Mouse (Mus musculus): Measurements from ENCODE around the gene Abcd3.
"Not testable (repeated sequence)": the region's sequence is repeated elsewhere in the genome, so short reads cannot be mapped to it uniquely, and the experiment has no call there.

The Abcd3 gene

DNA sequence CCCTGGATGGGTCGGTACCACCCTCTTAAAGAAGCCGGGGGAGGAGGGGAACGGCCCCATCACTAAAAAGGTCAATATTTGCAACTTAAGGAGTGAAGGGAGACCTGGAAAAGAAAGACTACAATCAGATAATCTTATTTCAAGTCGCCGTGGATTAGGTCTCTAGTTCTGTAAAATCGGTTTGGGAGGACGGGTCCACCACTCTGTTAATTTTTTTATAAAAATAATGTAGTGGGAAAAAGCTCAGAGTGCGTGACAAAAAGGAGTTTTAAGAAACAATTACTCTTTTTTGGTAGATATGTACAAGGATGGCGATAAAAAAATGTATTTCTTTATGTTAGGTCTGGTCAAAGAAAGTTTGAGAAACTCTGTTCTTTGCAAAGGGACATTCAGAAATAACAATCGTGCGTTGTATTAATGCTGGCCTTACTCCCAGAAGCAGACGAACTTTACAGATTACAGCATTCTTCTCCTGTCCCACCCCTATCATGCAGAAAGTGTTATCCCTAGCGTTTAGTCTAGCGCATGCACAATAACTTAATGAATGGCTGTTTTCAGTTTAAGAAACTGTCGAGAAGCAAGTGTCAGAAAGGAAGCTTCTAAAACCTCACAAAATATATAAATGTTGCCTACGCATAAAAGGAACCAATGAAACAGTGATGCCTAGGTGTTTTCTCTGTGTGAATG is 590 bp upstream of the Abcd3 start:
- no peak for DNase-seq

DNA sequence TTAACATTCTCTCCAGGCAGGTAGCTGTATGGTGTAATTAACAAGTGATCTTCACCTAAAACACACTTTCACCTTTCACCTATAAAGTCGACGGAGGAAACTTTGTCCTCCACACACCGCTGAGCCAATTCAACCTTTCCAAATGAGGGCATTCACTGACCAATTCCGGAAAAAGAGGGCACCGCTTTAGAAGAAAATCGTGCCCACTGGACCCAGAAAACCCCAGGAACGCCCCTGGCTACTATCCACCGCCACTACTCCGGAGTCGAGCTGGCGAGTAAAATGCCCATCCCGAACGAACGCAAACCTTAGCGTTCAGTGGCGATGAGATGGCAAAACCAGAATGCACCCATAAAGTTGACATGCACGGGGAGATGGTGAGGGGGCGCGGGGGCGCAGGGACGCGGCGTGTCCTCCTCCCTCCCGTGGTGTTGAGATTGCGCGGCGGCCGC is 663 bp downstream of the Abcd3 start:
- no peak for DNase-seq

DNA sequence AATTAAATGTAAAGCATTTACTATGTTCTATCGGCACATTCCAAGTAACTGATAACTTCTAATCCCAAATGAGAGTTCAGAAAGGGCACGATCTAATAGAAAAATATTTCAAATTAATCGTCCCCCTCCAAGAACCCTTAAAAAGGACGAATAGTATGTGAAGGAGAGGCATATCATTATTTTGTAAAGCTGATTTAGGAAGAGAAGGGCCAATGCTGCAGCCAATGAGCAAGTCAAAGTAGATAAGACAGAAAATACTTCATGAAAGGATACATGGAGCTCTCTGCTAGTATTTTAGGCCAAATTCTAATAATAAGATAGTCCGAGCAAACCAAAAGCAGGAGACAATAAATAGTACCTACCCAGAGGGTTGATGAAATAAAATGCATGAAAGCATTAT is 1.3 kb downstream of the Abcd3 start:
- DNase-seq, result no peak

GRCm38 (mm10) chr3:121808246-121808645 is 6.9 kb downstream of the Abcd3 start:
- no peak for DNase-seq

DNA sequence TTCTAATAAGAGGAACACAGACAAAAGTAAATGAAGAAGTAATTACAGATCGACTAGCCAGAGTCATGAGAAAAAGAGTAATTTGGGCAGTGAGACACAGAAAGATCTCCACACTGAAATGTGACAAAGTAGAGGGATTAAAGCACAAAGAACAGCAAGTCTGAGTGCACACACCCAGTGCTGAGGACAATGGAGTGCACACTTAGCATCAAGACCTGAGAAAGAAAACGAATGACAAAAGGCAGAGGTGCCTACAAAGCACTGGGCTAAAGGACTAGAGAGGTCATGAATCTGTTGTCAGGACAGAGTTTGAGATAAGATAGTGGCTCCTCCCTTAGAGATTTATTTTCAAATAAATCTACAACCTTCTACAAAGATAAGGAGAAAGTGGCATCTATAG is 20.9 kb downstream of the Abcd3 start:
- no peak for DNase-seq

DNA sequence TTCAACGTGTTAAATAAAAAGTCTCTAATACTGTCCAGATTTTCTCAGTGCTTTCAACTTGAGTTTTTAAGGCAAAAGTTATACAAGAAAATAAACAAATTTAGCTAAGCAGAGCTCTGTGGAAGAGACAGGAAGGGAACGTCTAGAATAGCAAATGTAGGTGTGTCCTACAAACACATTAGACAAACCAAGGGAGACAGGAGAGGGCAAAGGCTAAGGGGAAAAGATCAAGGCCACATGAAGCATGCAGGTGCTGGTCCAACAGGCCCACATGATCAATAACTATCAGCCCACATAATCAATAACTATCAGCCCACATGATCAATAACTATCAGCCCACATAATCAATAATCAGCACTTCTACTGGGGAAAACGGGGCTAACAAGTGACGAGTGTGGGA is 22.9 kb downstream of the Abcd3 start:
- DNase-seq, result no peak

GRCm38 (mm10) chr3:121790442-121790841 is 24.7 kb downstream of the Abcd3 start:
- no peak for DNase-seq

GRCm38 (mm10) chr3:121789790-121790189 is 25.3 kb downstream of the Abcd3 start:
- DNase-seq, result no peak

- DNase-seq, result no peak
Observed at GRCm38 (mm10) chr3:121783020-121783419, 32.1 kb downstream of the Abcd3 start.

DNA sequence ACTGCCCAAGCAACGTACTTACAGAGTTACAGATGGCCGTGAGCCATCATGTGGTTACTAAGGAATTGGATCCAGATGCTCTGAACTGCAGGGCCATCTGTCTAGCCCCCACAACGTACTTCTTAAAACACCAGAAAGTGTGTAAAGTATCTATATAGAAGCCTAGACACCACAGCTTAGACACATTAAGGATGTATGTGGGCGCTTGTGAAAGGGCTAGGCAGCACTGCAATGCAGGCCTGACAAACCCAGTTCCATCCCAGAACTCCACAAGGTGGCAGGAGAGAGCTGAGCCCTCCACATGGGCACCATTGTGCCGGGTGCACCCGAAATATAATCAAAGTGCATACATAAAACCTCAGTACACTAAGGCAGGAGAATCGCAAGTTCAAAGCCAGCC is 37.2 kb downstream of the Abcd3 start:
- DNase-seq, result peak; percentile 71

DNA sequence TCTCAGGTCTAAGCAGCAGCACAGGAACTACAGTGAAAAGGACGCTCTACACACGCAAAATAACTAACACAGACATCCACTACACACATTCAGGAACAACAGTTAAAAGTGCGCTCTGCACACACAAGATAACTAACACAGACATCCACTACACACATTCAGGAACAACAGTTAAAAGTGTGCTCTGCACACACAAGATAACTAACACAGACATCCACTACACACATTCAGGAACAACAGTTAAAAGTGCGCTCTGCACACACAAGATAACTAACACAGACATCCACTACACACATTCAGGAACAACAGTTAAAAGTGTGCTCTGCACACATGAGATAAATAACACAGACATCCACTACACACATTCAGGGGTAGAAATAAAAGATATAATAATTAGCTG is 41.8 kb downstream of the Abcd3 start:
- not testable (repeated sequence) for DNase-seq

DNA sequence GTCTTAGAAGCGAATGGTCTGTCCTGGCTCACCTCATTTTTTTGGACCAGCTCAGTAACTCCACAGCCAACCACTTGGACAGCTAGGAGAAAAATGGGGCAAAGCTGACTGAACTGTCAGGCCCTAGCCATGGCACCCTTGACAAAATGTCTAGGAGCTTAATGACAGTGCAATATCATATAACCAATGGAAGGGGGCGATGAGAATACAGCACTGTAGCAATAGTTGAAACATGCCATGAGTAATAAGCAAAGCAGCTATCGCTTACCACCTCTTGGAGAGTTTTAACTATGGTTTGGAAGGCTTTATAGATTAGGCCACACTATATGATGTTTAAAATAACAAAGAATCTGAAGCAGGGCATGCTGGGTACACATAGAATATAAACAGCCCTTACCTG is 46.3 kb downstream of the Abcd3 start:
- DNase-seq, result no peak

- DNase-seq, result no peak
Observed at GRCm38 (mm10) chr3:121766818-121767217, 48.3 kb downstream of the Abcd3 start.

DNA sequence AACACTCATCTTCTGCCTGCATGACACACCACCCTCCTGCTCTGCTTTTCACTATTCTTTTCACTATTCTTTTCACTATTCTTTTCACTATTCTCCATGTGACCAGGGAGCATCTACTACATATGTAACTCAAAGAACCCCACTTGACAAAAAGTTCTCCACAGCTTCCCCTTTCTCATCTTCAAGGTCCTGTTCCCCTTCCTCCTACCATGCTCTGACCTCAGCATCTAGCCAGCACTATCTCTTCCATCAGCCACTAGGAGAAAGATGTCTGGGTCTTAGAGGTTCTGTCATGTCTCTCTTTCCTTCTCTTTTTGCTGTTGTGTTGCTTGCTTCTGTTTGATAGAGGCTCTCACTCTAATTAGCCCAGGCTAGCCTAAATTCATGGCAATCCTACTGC is 49.1 kb downstream of the Abcd3 start:
- DNase-seq, result no peak

GRCm38 (mm10) chr3:121762056-121762852 is 52.8 kb downstream of the Abcd3 start:
- no peak for DNase-seq

GRCm38 (mm10) chr3:121758373-121758772 is 56.7 kb downstream of the Abcd3 start:
- no peak for DNase-seq

DNA sequence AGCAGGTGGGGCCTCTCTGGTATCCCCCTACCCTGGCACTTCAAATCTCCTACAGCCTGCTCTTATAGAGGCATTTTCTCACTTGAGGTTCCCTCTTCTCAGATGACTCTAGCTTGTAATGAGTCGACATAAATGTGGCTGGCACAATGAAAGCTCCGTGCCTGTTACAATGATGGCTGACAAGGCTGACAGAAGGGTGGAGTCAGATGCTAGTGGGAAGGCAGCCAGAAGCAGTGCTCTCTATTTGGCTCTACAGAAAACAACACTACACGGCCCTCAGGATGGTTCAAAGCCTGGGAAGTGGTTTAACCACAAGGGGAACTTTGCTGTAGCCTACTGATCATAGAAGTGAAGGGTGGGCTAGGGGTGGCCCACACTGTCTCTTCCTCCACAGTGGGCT is 60.0 kb downstream of the Abcd3 start:
- DNase-seq, result no peak

- not testable (repeated sequence) for DNase-seq
Observed at GRCm38 (mm10) chr3:121754319-121755090, 60.6 kb downstream of the Abcd3 start.

DNA sequence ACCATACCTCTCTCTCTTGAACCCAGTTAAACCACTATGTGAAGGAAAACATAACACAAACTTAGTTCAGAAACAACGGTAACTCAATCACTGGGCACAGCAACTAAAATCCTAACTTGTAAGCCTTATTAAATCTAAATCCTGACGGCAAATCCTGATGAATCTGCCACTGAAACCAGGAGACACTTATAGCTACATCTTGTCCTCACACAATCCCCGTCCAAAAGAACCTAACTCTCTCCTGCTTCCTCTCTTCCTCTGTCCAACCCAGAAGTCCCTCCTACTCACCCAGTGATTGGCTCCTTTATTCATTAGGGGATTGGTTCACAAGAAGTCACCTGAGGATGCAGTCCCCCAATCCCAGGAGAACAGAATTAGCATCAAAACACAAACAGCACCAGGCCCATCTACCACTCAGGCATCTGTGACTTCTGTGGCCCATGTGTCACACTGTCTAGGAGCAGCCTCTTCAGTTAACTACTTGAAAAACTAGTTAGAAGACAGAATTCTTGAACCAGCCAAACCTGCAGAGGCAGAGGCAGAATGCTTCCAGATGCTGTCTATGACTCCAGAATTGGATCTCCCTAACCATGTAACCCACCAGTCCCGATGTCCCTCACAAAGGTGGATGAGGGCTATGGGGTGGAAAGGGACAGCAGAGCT is 73.8 kb downstream of the Abcd3 start:
- DNase-seq, result not testable (repeated sequence)

DNA sequence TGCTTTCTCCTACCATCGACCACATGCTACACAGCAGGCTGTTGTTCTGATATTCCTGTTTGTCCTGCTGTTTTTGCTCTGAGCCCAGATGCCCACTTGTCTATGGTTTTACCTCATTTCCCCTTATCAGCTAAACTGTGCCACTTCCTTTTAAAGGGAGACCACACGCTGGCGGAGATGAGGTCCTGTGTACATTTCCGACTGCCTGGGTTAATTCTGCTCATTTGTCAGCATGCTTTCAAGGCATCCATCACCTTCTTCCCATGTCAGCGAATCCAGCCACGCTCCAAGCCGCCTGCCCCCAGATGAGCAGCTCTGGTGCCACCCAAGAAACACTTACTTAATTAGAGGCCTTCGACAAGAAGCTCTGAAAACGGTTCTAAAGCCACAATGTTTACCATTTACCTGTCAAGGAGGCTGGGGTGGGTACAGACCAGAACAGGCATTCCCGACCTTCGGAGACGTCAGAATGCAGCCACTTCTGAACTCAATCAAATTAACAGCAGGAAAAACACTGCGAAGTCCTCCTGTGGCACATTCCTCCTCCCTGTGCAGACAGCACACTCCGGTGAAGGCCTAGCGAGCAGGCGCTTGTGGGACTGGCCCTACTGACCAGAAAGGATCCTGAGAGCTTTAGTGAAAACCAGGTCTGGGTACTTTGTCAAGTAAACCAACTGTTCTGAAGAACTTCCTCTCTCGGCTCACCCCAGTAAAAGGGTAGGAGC is 75.5 kb downstream of the Abcd3 start:
- DNase-seq, result no peak

DNA sequence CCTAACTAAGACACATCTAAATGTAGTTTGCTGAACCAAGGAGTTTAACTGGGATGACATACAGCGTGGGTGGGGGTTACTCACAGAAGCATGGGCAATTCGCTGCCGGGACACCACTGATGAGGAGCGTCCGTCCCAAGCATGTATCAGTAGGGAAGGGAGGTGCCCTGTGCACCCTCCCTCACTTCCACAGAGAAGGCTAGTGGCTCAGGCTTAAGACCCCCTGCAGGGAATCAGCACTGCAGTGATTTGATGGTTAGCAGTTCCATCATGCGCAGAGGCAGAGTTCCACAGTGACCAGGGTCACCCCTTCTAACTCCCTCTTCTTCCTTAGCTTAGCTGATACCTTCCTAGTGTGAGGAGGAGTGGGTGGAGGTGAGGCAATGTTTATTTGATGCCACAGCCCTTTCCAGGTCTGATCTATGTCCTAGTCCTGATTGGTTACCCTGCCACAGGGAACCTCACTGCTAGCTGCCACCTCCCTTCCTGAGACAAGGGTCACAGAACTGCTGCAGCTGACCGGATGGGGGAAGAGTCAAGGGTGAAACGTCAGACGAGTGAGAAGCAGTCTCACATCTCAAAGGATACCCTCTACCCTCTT is 76.3 kb downstream of the Abcd3 start:
- no peak for DNase-seq

- DNase-seq, result no peak
Observed at GRCm38 (mm10) chr3:121737901-121738300, 77.2 kb downstream of the Abcd3 start.

All from thymus, postnatal 4 days (tissue).